Mouse (Mus musculus): ENCODE measurements around the gene Gcc1. TPM values are rescaled to one million over a fixed set of nuclear protein-coding genes. Genes with fewer than 3 reads are reported as not detected.

Gcc1 gene
- polyA plus RNA-seq, 1 experiment = 4.3 TPM

- TF ChIP-seq GATA1 (IDR thresholded peaks at IDR 0.05; ENCODE audit: borderline replicate concordance, low read length) (no peak), FLI1 (IDR thresholded peaks at IDR 0.05; ENCODE audit: low read length) (no peak)
- H3K9me3 ChIP-seq = no peaks in the 10 kb centered on the region
- H3K4me1 ChIP-seq = peaks cover 75% of the 10 kb centered on the region
- H3K36me3 ChIP-seq (replicated peaks; ENCODE audit: low read length) = peaks cover 60% of the 10 kb centered on the region
- H3K4me3 ChIP-seq (replicated peaks) = peak within 1 kb of the TSS; percentile 98
- H3K27me3 ChIP-seq (replicated peaks) = no peaks in the 10 kb centered on the region
Observed at GRCm38 (mm10) chr6:28423313-28423712, 4.9 kb downstream of the Gcc1 start, which contains the start of gene Arf5. TSS of gene Arf5 (plus strand) at chr6:28423560.

DNA sequence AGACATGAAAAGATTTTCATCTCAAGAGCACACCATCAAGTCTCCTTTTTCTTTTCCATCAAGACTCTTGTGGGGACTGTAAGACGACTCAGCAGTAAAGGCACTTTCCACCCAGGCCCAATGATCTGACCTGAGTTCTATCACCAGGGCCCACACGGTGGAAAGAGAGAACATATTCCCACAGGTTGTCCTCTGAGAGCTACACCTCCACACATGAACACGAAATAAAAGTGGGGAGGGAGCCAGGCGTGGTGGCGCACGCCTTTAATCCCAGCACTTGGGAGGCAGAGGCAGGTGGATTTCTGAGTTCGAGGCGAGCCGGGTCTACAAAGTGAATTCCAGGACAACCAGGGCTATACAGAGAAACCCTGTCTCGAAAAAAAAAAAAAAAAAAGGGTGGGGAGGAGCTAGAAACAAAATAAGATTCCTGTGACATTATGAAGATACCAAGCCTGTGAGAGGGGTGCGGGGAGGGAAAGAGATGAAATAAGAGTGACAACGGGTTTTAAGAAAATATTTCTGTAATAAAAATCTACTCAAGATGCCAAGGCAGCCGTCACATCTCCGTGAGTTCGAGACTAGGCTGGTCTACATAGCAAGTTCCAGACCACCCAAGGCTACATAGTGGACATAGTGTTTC lies 5.4 kb downstream of the Gcc1 start:
- H3K4me1 ChIP-seq = peaks cover 80% of the 10 kb centered on the region
- no peak for TF ChIP-seq FLI1 (IDR thresholded peaks at IDR 0.05; ENCODE audit: low read length)
- no peak for TF ChIP-seq GATA1 (IDR thresholded peaks at IDR 0.05; ENCODE audit: borderline replicate concordance, low read length)
- no peaks in the 10 kb centered on the region for H3K27me3 ChIP-seq (replicated peaks)
- H3K36me3 ChIP-seq (replicated peaks; ENCODE audit: low read length) = peaks cover 63% of the 10 kb centered on the region
- no peaks in the 10 kb centered on the region for H3K9me3 ChIP-seq
- H3K4me3 ChIP-seq (replicated peaks) = peak overlapping the region; percentile 98

DNA sequence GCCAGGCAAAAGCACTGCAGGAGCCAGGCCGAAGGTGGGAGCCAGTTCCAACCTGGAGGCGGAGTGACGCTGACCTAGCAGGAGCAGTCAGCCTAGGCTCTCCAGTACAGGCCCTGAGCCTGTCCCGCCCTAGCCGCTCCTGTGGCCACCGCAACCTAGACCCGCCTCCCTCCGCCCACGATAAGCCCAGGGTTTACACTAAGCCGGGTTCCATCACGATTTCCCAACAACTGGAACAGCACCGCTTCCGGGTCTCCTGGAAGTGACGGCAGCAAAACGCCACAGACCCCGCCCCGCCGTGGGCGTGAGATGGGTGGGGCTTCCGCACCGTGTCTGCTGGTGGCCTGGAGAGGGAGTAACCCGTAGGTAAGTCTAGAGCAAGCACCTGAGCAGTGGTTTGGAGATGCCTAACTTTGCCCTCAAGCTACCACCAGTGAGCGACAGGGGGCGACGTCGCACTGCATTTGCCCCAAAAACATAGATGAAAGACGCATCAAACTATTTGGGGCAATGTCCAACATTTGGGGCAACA lies 6.7 kb downstream of the Gcc1 start:
- peaks cover 63% of the 10 kb centered on the region for H3K36me3 ChIP-seq (replicated peaks; ENCODE audit: low read length)
- H3K9me3 ChIP-seq = no peaks in the 10 kb centered on the region
- peak; percentile 51; the same call in 1 of the 2 replicates for TF ChIP-seq FLI1 (IDR thresholded peaks at IDR 0.05; ENCODE audit: low read length)
- TF ChIP-seq GATA1 (IDR thresholded peaks at IDR 0.05; ENCODE audit: borderline replicate concordance, low read length) = peak; percentile 77
- H3K4me1 ChIP-seq = peaks cover 79% of the 10 kb centered on the region
- no peaks in the 10 kb centered on the region for H3K27me3 ChIP-seq (replicated peaks)
- H3K4me3 ChIP-seq (replicated peaks) = peak overlapping the region; percentile 98

DNA sequence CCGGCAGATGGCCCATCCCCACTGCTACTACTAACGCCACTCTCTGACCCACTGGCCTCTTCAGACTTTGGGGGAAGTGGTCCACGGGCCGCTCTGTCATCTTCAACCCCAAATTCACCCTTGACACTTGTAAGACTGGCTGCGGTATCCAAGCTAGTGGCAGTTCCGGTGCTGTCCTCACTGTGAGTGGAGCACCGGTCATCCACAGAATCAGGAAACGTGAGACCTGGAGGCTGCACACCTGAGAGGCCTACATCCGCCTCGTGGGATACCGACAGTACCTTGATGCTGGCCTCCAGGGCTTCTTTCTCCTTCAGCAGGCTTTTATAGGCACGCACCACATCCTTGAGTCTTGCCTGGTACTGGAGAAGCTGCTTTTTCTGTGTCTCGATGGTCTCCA lies 7.3 kb downstream of the Gcc1 start:
- Histone ChIP-seq H3K4me1 (peaks cover 74% of the 10 kb centered on the region), H3K9me3 (no peaks in the 10 kb centered on the region), H3K27me3 (replicated peaks) (no peaks in the 10 kb centered on the region), H3K4me3 (replicated peaks) (peak overlapping the region; percentile 98), H3K36me3 (replicated peaks; ENCODE audit: low read length) (peaks cover 62% of the 10 kb centered on the region)
- TF ChIP-seq GATA1 (IDR thresholded peaks at IDR 0.05; ENCODE audit: borderline replicate concordance, low read length) (no peak), FLI1 (IDR thresholded peaks at IDR 0.05; ENCODE audit: low read length) (no peak)

- TF ChIP-seq GATA1 (IDR thresholded peaks at IDR 0.05; ENCODE audit: borderline replicate concordance, low read length) (no peak), FLI1 (IDR thresholded peaks at IDR 0.05; ENCODE audit: low read length) (no peak)
- H3K36me3 ChIP-seq (replicated peaks; ENCODE audit: low read length) = peaks cover 62% of the 10 kb centered on the region
- no peaks in the 10 kb centered on the region for H3K9me3 ChIP-seq
- peaks cover 75% of the 10 kb centered on the region for H3K4me1 ChIP-seq
- peak overlapping the region; percentile 98 for H3K4me3 ChIP-seq (replicated peaks)
- H3K27me3 ChIP-seq (replicated peaks) = no peaks in the 10 kb centered on the region
Observed at GRCm38 (mm10) chr6:28420361-28420760, 7.8 kb downstream of the Gcc1 start.

- TF ChIP-seq GATA1 (IDR thresholded peaks at IDR 0.05; ENCODE audit: borderline replicate concordance, low read length) (no peak), FLI1 (IDR thresholded peaks at IDR 0.05; ENCODE audit: low read length) (no peak)
Observed at GRCm38 (mm10) chr6:28419673-28420072, 8.5 kb downstream of the Gcc1 start.

GRCm38 (mm10) chr6:28418449-28418848 lies 9.7 kb downstream of the Gcc1 start:
- Histone ChIP-seq H3K9me3 (no peaks in the 10 kb centered on the region), H3K36me3 (replicated peaks; ENCODE audit: low read length) (peaks cover 59% of the 10 kb centered on the region), H3K4me1 (peaks cover 63% of the 10 kb centered on the region), H3K27me3 (replicated peaks) (no peaks in the 10 kb centered on the region), H3K4me3 (replicated peaks) (no peak overlapping the region)
- TF ChIP-seq GATA1 (IDR thresholded peaks at IDR 0.05; ENCODE audit: borderline replicate concordance, low read length) = no peak

More at GRCm38 (mm10) chr6:28419673-28420072, 8.5 kb downstream of the Gcc1 start:
- peaks cover 70% of the 10 kb centered on the region for H3K4me1 ChIP-seq
- peak overlapping the region; percentile 98 for H3K4me3 ChIP-seq (replicated peaks)
- H3K9me3 ChIP-seq = no peaks in the 10 kb centered on the region
- peaks cover 61% of the 10 kb centered on the region for H3K36me3 ChIP-seq (replicated peaks; ENCODE audit: low read length)
- H3K27me3 ChIP-seq (replicated peaks) = no peaks in the 10 kb centered on the region

- no peak overlapping the region for H3K4me3 ChIP-seq (replicated peaks)
- H3K36me3 ChIP-seq (replicated peaks; ENCODE audit: low read length) = peaks cover 59% of the 10 kb centered on the region
- peaks cover 51% of the 10 kb centered on the region for H3K4me1 ChIP-seq
- H3K27me3 ChIP-seq (replicated peaks) = no peaks in the 10 kb centered on the region
- TF ChIP-seq GATA1 (IDR thresholded peaks at IDR 0.05; ENCODE audit: borderline replicate concordance, low read length) (no peak), FLI1 (IDR thresholded peaks at IDR 0.05; ENCODE audit: low read length) (no peak)
- H3K9me3 ChIP-seq = no peaks in the 10 kb centered on the region
Observed at GRCm38 (mm10) chr6:28416981-28417380, 11.2 kb downstream of the Gcc1 start.

DNA sequence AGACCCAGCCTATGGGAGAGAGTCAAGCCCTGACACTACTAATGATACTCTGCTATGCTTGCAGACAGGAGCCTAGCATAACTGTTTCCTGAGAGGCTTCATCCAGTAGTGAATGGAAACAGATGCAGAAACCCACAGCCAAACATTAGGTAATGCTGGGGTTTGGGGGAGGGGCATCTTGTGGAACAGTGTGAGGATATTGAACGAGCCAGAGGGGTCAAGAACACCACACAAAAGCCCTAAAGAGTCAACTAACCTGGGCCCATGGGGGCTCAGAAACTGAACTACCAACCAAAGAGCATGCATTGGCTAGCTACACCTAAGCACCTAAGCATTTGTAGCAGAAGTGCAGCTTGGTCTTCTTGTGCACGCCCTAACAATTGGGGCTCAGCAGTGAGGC lies 17.0 kb downstream of the Gcc1 start:
- Histone ChIP-seq H3K4me3 (replicated peaks) (no peak overlapping the region), H3K36me3 (replicated peaks; ENCODE audit: low read length) (peaks cover 16% of the 10 kb centered on the region), H3K27me3 (replicated peaks) (no peaks in the 10 kb centered on the region), H3K9me3 (no peaks in the 10 kb centered on the region), H3K4me1 (peaks cover 30% of the 10 kb centered on the region)
- no peak for TF ChIP-seq FLI1 (IDR thresholded peaks at IDR 0.05; ENCODE audit: low read length)
- TF ChIP-seq GATA1 (IDR thresholded peaks at IDR 0.05; ENCODE audit: borderline replicate concordance, low read length) = no peak

GRCm38 (mm10) chr6:28410053-28410452 lies 18.1 kb downstream of the Gcc1 start:
- no peak for TF ChIP-seq GATA1 (IDR thresholded peaks at IDR 0.05; ENCODE audit: borderline replicate concordance, low read length)
- no peak for TF ChIP-seq FLI1 (IDR thresholded peaks at IDR 0.05; ENCODE audit: low read length)
- peak overlapping the region; percentile 72 for H3K4me3 ChIP-seq (replicated peaks)
- H3K27me3 ChIP-seq (replicated peaks) = no peaks in the 10 kb centered on the region

More at GRCm38 (mm10) chr6:28410053-28410452, 18.1 kb downstream of the Gcc1 start:
- Histone ChIP-seq H3K4me1 (peaks cover 23% of the 10 kb centered on the region), H3K36me3 (replicated peaks; ENCODE audit: low read length) (peaks cover 4% of the 10 kb centered on the region), H3K9me3 (peaks cover 2% of the 10 kb centered on the region)
